ENCODE assay signal across 14 mouse cellular contexts in genomic region chr11:46755714-46756113, GRCm38 (mm10). TPM values are rescaled to one million over a fixed set of nuclear protein-coding genes. Genes with fewer than 3 reads are reported as not detected.
"Had no signal": no experiment of that assay in that cellular context is flagged by ENCODE, and none has a peak within 500 bp of the region (broad histone marks: within the 10 kb centered on the region; RNA-seq: fewer than 3 reads in every experiment).

No protein-coding gene starts in this region.

RNA-seq across cellular contexts. Expression of gene Havcr1, which starts 20.8 kb away (rescaled TPM):
- polyA plus RNA-seq: gonadal fat pad, adult 2 months; heart, adult 2 months; heart, embryonic 13.5 days; heart, postnatal 0 days; hindbrain, embryonic 12.5 days; hindbrain, embryonic 15.5 days; hindbrain, postnatal 0 days; intestine, embryonic 14.5 days; intestine, embryonic 16.5 days; limb, embryonic 10.5 days; limb, embryonic 12.5 days; liver, embryonic 13.5 days; liver, embryonic 15.5 days had no signal

RNA-seq across cellular contexts. Expression of gene Timd2, which starts 48.9 kb away (rescaled TPM):
- polyA plus RNA-seq: heart, adult 2 months; heart, embryonic 15.5 days; heart, postnatal 0 days; hindbrain, embryonic 12.5 days; hindbrain, postnatal 0 days; limb, embryonic 10.5 days; limb, embryonic 12.5 days had no signal

RNA-seq across cellular contexts. Expression of gene Timd4, which starts 54.9 kb away (rescaled TPM):
- polyA plus RNA-seq: heart, postnatal 0 days; hindbrain, embryonic 12.5 days; limb, embryonic 12.5 days had no signal
